Mouse (Mus musculus) large intestine, adult 2 months (tissue): Measurements from ENCODE around the gene Kif13a. TPM values are rescaled to one million over a fixed set of nuclear protein-coding genes. Genes with fewer than 3 reads are reported as not detected.

ENCODE experiments used
- DNase-seq: peaks from one replicate; pipeline ENCODE4 v3.0.0-alpha.2; 2012; ENCODE audit warnings: low read depth, low spot score
- WGBS: fragments of 180-500 bp; shearing (Covaris S2); methylation state at CpG from one replicate; pipeline ENCODE4 v1.1.7; 2018; 5-methylcytosine and 5-hydroxymethylcytosine counted together
- polyA plus RNA-seq: library from polyadenylated mRNA; depleted of rRNA; stranded (reverse); fragments of >200 nt; gene quantifications from 2 replicates; pipeline ENCODE4 v1.2.3, GENCODE M21; 2012

Kif13a gene
- polyA plus RNA-seq, 1 experiment = 33.8 TPM

GRCm38 (mm10) chr13:46801196-46801595 is 128.5 kb downstream of the Kif13a start:
- WGBS = 94% methylated on average over 13 of the region's 13 CpGs
- DNase-seq = no peak

GRCm38 (mm10) chr13:46798156-46798555 is 131.5 kb downstream of the Kif13a start:
- WGBS = 36% methylated on average over 4 of the region's 4 CpGs
- DNase-seq = no peak

DNA sequence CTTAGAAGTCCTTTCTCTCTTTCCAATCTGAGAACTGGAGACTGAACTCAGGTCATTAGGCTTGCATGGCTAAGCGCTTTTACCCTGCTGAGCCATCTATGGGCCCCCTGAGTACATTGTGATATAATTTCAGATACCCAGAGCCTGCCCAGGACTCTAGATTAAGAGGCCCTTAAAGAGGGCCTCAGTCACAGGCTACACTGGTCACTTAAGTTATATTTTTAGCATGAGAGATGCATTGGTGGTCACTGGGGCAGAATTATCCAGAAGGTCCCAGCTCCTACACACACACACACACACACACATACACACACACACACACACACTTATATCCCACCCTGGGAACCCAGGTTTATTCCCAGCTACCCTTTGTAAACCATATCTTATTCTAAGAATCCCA is 133.3 kb downstream of the Kif13a start:
- WGBS = 96% methylated on average over 1 of the region's 1 CpGs
- no peak for DNase-seq

DNA sequence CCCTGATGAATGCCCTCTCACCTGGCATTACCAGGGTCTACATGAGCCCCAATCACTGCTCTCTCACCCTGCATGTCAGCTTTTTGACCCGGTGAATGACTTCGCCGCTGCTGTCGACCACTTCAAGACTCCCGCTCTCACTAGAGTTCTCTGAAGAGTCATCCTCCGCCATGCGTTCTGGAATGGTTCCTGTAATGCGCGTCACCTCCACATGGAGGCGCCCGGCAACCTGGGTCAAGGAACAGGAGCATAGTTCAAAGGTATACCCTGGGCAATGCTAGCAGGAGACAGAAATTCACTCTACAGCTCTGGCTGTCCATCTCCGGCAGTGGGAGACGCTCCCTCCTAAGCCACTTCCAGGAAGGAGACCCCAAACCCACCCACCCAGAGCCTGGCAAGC is 135.8 kb downstream of the Kif13a start:
- WGBS = 91% methylated on average over 13 of the region's 13 CpGs
- no peak for DNase-seq

GRCm38 (mm10) chr13:46788452-46788851 is 141.2 kb downstream of the Kif13a start:
- no peak for DNase-seq
- WGBS = 81% methylated on average over 8 of the region's 8 CpGs

DNA sequence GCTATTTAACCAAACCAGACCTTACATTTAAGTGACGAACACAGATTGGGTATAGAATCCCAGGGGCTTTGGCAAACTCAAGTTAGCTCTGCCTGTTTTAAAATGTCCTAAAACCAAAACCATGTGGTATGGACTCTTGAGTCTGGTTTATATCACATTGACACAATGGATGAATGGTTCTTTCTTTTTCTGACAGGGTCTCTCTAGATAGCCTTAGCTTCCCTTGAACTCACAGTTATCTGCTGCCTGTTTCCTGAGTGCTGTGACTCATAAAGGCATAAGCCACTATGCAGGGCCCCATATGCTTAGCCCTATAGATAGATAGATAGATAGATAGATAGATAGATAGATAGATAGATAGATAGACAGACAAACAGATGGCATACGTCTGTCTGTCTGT is 142.8 kb downstream of the Kif13a start:
- no peak for DNase-seq
- 92% methylated on average over 2 of the region's 2 CpGs for WGBS

DNA sequence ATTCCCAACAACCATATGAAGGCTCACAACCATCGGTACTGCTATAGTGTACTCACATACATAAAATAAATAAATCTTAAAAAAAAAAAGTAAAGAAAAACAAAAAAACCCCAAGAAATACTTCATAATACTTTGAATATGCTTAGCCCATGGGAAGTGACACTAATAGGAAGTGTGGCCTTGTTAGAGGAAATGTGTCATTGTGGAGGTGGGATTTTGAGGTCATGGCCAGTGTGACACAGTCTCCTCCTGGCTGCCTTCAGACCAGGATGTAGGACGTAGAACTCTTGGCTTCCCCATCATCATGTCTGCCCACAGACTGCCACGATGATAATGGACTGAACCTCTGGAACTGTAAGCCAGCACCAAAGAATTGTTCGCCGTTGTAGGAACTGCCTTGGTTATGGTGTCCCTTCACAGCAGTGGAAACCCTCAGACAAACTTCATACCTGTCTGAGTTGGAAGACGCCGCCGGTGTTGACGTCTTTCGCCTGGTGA is 143.6 kb downstream of the Kif13a start:
- WGBS = 97% methylated on average over 10 of the region's 10 CpGs
- no peak for DNase-seq

- no peak for DNase-seq
- 85% methylated on average over 11 of the region's 11 CpGs for WGBS
Observed at GRCm38 (mm10) chr13:46780379-46780778, 149.3 kb downstream of the Kif13a start.

GRCm38 (mm10) chr13:46779831-46780230 is 149.8 kb downstream of the Kif13a start:
- DNase-seq = no peak
- WGBS = 65% methylated on average over 10 of the region's 10 CpGs

DNA sequence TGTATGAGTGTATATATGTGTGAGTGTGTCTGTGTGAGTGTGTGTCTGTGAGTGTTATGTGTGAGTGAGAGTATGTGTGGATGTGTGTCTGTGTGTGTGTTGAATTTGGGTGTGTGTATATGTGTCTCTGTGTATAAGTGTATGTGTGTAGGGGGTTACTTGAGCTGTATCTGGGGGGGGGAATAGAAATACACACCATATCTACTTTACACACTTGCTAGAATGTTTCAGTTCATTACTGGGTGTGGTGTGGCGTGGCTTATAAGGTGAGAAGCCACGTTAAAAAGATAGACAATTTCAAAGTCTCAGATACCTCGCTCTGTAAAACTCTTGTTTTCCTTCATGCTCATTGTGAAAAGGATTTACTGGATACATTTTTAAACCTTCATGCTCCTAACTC is 152.2 kb downstream of the Kif13a start:
- DNase-seq = no peak
- WGBS = 72% methylated on average over 3 of the region's 3 CpGs

DNA sequence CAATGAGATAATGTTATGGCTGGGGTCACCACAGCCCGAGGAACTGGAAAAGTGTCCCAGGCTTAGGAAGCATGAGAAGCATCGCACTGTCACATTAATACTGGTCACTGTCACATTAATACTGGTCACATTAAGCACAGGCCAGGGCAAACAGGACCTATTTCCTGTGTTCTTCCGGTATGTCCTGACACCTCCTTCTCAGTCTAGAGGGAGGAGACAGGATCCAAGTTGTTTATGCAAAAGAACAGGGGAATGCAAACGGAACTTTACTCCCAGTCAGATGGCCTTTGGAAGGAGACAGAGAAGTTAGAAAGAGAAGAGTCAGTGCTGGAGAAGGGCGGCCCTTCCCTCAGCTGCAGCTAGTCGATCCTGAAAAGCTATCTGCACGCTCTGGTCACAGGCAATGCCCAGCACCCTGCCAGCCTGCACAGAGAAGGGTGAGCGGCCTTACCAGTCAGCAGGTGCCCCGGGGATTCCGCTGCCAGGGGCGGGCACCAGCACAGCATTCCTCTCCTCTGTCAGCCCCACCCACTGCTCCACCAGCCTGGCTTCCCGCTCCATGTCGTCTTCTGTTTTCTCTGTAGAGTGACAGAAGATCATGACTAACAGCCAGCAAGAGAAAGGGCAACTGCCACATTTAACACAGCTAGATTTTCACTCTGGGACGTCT is 152.9 kb downstream of the Kif13a start:
- no peak for DNase-seq
- WGBS = 63% methylated on average over 14 of the region's 14 CpGs

- no peak for DNase-seq
- 90% methylated on average over 5 of the region's 5 CpGs for WGBS
Observed at GRCm38 (mm10) chr13:46774998-46775397, 154.7 kb downstream of the Kif13a start.

DNA sequence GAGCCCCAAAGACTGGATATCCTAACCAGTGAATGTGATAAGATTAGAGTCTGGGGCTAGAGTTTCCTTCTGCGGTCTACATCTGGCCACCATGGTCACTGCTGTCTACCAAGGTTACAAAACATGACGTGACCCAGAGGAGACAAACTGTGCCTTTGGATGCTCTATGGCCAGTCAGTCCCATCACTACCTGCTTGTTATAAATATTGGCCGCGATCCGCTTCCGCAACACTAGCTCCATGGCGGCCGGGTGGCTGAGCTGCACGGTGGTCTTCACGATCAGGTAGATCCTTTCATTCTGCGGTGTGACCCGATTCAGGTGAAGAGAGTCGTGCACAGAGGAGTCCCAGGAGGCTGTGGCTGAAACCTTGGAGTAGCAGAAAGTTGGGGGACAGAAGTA is 157.1 kb downstream of the Kif13a start:
- no peak for DNase-seq
- WGBS = 98% methylated on average over 13 of the region's 13 CpGs

- 89% methylated on average over 2 of the region's 2 CpGs for WGBS
- no peak for DNase-seq
Observed at GRCm38 (mm10) chr13:46765361-46765760, 164.3 kb downstream of the Kif13a start.

- no peak for DNase-seq
- 65% methylated on average over 9 of the region's 9 CpGs for whole genome bisulfite sequencing
Observed at GRCm38 (mm10) chr13:46763210-46763609, 166.5 kb downstream of the Kif13a start.

- 87% methylated on average over 6 of the region's 6 CpGs for WGBS
- DNase-seq = no peak
Observed at GRCm38 (mm10) chr13:46760921-46761320, 168.7 kb downstream of the Kif13a start.

DNA sequence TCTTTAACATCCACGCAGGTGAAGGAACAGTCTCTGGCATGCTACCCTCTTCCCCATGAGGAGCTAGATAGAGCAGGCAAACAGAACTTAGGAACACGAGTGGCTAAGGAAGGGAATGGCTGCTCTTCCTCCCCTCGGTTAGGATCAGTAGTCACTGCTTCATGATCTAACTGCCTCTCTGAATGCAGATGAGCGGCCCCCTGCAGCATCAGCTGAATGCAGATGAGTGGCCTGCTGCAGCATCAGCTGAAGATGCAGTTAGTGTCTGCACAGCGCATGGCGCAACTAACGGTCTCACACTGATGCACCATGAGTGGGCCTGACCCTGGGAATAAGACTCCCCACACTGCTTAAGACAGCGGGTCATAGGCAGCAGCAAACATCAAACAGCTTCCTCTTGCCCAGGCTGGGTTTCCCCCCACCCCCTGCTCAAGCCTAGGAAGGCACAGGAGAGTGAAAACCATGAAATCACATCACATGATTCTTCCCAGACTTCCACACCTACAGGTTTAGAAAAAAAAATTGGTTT is 170.3 kb downstream of the Kif13a start:
- DNase-seq = no peak
- WGBS = 89% methylated on average over 8 of the region's 8 CpGs

DNA sequence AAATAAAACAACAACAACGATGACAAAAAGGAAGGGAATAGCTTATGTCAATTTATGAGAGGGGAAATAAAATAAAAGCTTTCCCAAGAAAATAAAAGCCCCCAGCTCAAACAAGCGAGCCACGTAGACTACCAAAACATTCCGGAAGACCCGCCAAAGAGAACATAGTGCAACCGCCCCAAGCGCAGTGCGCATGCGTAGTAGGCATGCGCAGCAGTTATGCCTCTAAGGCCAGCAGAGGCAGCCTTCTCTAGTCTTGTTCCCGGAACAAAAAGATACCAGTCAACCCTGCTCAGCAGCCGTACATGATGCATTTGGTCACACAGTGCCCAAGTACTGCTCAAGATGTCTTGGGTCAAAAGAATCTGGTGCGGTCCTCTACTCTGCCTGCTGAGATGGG is 171.0 kb downstream of the Kif13a start:
- WGBS = 98% methylated on average over 13 of the region's 13 CpGs
- no peak for DNase-seq

- 91% methylated on average over 7 of the region's 7 CpGs for WGBS
- DNase-seq = no peak
Observed at GRCm38 (mm10) chr13:46757946-46758345, 171.7 kb downstream of the Kif13a start.

DNA sequence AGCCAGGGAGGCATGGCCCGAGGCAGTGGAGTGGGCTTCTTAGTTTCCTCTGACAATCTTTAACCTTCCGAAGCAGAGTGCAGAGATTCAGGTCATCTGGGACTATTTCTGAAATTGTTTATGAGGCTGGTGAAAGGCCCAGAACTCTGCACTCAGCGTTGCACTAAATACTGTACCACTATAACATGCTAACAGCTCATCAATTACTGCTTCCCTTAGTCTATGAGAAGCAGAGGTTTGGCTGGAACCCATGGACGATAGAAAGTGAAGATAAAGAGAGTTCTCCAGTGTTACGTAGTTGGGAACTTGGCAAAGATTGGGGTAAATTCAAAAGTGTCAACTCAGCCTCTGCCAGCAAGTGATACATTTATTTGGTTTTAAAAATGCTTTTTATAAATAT is 176.4 kb downstream of the Kif13a start:
- WGBS = 83% methylated on average over 5 of the region's 5 CpGs
- no peak for DNase-seq

GRCm38 (mm10) chr13:46752566-46753229 is 177.0 kb downstream of the Kif13a start:
- DNase-seq = no peak
- 74% methylated on average over 13 of the region's 13 CpGs for WGBS
